ENCODE assay signal across 10 mouse cellular contexts in genomic region chr7:28488030-28488491, GRCm38 (mm10). TPM values are rescaled to one million over a fixed set of nuclear protein-coding genes. Genes with fewer than 3 reads are reported as not detected.
DNase-seq lines count a peak whose midpoint lies in the region; ATAC-seq and TF ChIP-seq lines count a peak whose summit lies in the region.
"Had no signal": no experiment of that assay in that cellular context is flagged by ENCODE, and none has a peak within 500 bp of the region (broad histone marks: within the 10 kb centered on the region; RNA-seq: fewer than 3 reads in every experiment).

No protein-coding gene starts in this region.

- no peak for TF ChIP-seq CTCF in E14TG2a.4 (conservative IDR thresholded peaks at IDR 0.05; ENCODE audit: low read length)

- ATAC-seq in forebrain, embryonic 12.5 days (ENCODE audit: low FRiP score) = no peak
- peak; percentile 61; the same call in 1 of the 2 replicates for ATAC-seq in kidney, embryonic 16.5 days (ENCODE audit: low FRiP score, low TSS enrichment)

- H3K9me3 ChIP-seq in E14TG2a.4 (ENCODE audit: low read length) = no peaks in the 10 kb centered on the region
- no peaks in the 10 kb centered on the region for H3K9me3 ChIP-seq in forebrain, embryonic 12.5 days
- no peaks in the 10 kb centered on the region for H3K9me3 ChIP-seq in kidney, embryonic 16.5 days (ENCODE audit: low read length)

- peak overlapping the region; percentile 74 for H3K4me3 ChIP-seq in E14TG2a.4 (replicated peaks; ENCODE audit: low read length)
- peak overlapping the region; percentile 13 for H3K4me3 ChIP-seq in forebrain, embryonic 12.5 days (replicated peaks)
- H3K4me3 ChIP-seq in kidney, embryonic 16.5 days (ENCODE audit: low read length) = peak overlapping the region; percentile 27

- 4% methylated on average over 16 of the region's 16 CpGs for WGBS in forebrain, embryonic 12.5 days
- WGBS in kidney, embryonic 16.5 days = 4% methylated on average over 16 of the region's 16 CpGs

- peak; percentile 32 for DNase-seq in cerebellum, adult 9-11 months
- DNase-seq in cerebellum, adult 11 months = no peak
- peak; percentile 49 to 77 for DNase-seq in lung, adult 18-20 months
- DNase-seq in right cerebral cortex, postnatal 25 days = peak; percentile 36
- DNase-seq in gastrocnemius, adult 8-10 months (ENCODE audit: low spot score in 2 of 2) = no peak

- peak overlapping the region; percentile 45 for H3K4me2 ChIP-seq in forebrain, embryonic 12.5 days
- peak overlapping the region; percentile 48 for H3K4me2 ChIP-seq in kidney, embryonic 16.5 days (replicated peaks; ENCODE audit: low read depth, low read length)

- H3K36me3 ChIP-seq in E14TG2a.4 (ENCODE audit: insufficient read depth, low read length) = no peaks in the 10 kb centered on the region
- H3K36me3 ChIP-seq in forebrain, embryonic 12.5 days (replicated peaks) = no peaks in the 10 kb centered on the region
- no peaks in the 10 kb centered on the region for H3K36me3 ChIP-seq in kidney, embryonic 16.5 days (ENCODE audit: insufficient read depth, low read length)

- no peak overlapping the region for H3K9ac ChIP-seq in forebrain, embryonic 12.5 days
- H3K9ac ChIP-seq in kidney, embryonic 16.5 days (replicated peaks; ENCODE audit: low read length) = 0 out of 2 replicates have a peak overlapping the region, but pooled peaks have one; percentile 4

- peaks cover 68% of the 10 kb centered on the region for H3K4me1 ChIP-seq in E14TG2a.4 (replicated peaks; ENCODE audit: low read depth, low read length)
- H3K4me1 ChIP-seq in forebrain, embryonic 12.5 days = peaks cover 9% of the 10 kb centered on the region
- peaks cover 11% of the 10 kb centered on the region for H3K4me1 ChIP-seq in kidney, embryonic 16.5 days (ENCODE audit: insufficient read depth, low read length)

- H3K27me3 ChIP-seq in E14TG2a.4 (ENCODE audit: insufficient read depth, low read length) = no peaks in the 10 kb centered on the region
- peaks cover 29% of the 10 kb centered on the region for H3K27me3 ChIP-seq in forebrain, embryonic 12.5 days
- H3K27me3 ChIP-seq in kidney, embryonic 16.5 days (ENCODE audit: insufficient read depth, low read length) = 0 out of 2 replicates have a peak, but pooled peaks cover 2% of the 10 kb centered on the region

- H3K27ac ChIP-seq in forebrain, embryonic 12.5 days = no peak overlapping the region
- no peak overlapping the region for H3K27ac ChIP-seq in kidney, embryonic 16.5 days (ENCODE audit: low read length)

RNA-seq across cellular contexts. Expression of gene Ifnl2, which starts 22.2 kb away (rescaled TPM):
- polyA plus RNA-seq in forebrain, embryonic 12.5 days (2016; fragmentation: Nextera tagmentation; extraction: Ambion mirVana) = not detected in 2 replicates
- not detected in 2 replicates for polyA plus RNA-seq in kidney, embryonic 16.5 days (2015; fragmentation: Nextera tagmentation; extraction: Ambion mirVana)
- total RNA-seq in gastrocnemius, adult 8-10 months (2022) = not detected
- total RNA-seq: hematopoietic stem cell, adult 5-6 weeks; MEL had no signal

RNA-seq across cellular contexts. Expression of gene Ifnl3, which starts 34.6 kb away (rescaled TPM):
- not detected in 2 replicates for polyA plus RNA-seq in forebrain, embryonic 12.5 days (2016; fragmentation: Nextera tagmentation; extraction: Ambion mirVana)
- not detected in 2 replicates for polyA plus RNA-seq in kidney, embryonic 16.5 days (2015; fragmentation: Nextera tagmentation; extraction: Ambion mirVana)
- total RNA-seq in gastrocnemius, adult 8-10 months (2022) = not detected
- total RNA-seq: hematopoietic stem cell, adult 5-6 weeks; MEL had no signal

RNA-seq across cellular contexts. Expression of gene Lrfn1, which starts 36.3 kb away (rescaled TPM):
- polyA plus RNA-seq in forebrain, embryonic 12.5 days (2016; fragmentation: Nextera tagmentation; extraction: Ambion mirVana) = 6.7 and 8.8 TPM in 2 replicates
- polyA plus RNA-seq in kidney, embryonic 16.5 days (2015; fragmentation: Nextera tagmentation; extraction: Ambion mirVana) = 2.2 and 2.8 TPM in 2 replicates
- total RNA-seq in gastrocnemius, adult 8-10 months (2022) = under 1 TPM in 2 of 4 experiments, not detected in 2; 0.08 to 0.34 TPM

RNA-seq across cellular contexts. Expression of gene Gmfg, which starts 50.8 kb away (rescaled TPM):
- polyA plus RNA-seq in forebrain, embryonic 12.5 days (2016; fragmentation: Nextera tagmentation; extraction: Ambion mirVana) = 3.4 and 4.5 TPM in 2 replicates
- 13.6 and 15.5 TPM in 2 replicates for polyA plus RNA-seq in kidney, embryonic 16.5 days (2015; fragmentation: Nextera tagmentation; extraction: Ambion mirVana)
- 1 to 10 TPM in 2 of 4 experiments, under 1 TPM in 1, not detected in 1; 0.46 to 1.7 (median 1.3) TPM for total RNA-seq in gastrocnemius, adult 8-10 months (2022)

RNA-seq across cellular contexts. Expression of gene Sycn, which starts 52.6 kb away (rescaled TPM):
- polyA plus RNA-seq in forebrain, embryonic 12.5 days (2016; fragmentation: Nextera tagmentation; extraction: Ambion mirVana) = not detected in 2 replicates
- not detected in 2 replicates for polyA plus RNA-seq in kidney, embryonic 16.5 days (2015; fragmentation: Nextera tagmentation; extraction: Ambion mirVana)
- not detected for total RNA-seq in gastrocnemius, adult 8-10 months (2022)
- total RNA-seq: hematopoietic stem cell, adult 5-6 weeks; MEL had no signal

Comparison
In these comparisons a context has a peak if more than half of its experiments do, and no peak if none do; other contexts are left out.
1. DNase-seq: peak in cerebellum, adult 9-11 months (single experiment), lung, adult 18-20 months (2 of 2) and right cerebral cortex, postnatal 25 days (single experiment); none in cerebellum, adult 11 months (single experiment) and gastrocnemius, adult 8-10 months (0 of 2).
2. H3K4me3 ChIP-seq: peak in every context shown above with its lines; median percentile 74 in E14TG2a.4; 27 in kidney, embryonic 16.5 days; 13 in forebrain, embryonic 12.5 days.